Mouse (Mus musculus) gastrocnemius, postnatal 14 days (tissue): Measurements from ENCODE around the gene Tek. TPM values are rescaled to one million over a fixed set of nuclear protein-coding genes. Genes with fewer than 3 reads are reported as not detected.
A peak's percentile ranks its signal among the peaks of the same experiment; 100 is the strongest.

ENCODE experiments used
- DNase-seq: peaks from one replicate; pipeline ENCODE4 v3.0.0; 2021; ENCODE audit warnings: mixed read lengths
- intact Hi-C: fragments of 180-260 bp; cut with DNase I; formaldehyde crosslinking; loops from one replicate; pipeline ENCODE4 v1.15.1; 2025; ENCODE audit warnings: low total_unique reads
- total RNA-seq, 2 experiments: library from RNA; stranded (reverse); gene quantifications; 2 replicates each; pipeline ENCODE4 v1.2.3; 2021

Tek gene
- total RNA-seq, 2 experiments from 2014 or later = 22.5 to 25.3 TPM

DNA sequence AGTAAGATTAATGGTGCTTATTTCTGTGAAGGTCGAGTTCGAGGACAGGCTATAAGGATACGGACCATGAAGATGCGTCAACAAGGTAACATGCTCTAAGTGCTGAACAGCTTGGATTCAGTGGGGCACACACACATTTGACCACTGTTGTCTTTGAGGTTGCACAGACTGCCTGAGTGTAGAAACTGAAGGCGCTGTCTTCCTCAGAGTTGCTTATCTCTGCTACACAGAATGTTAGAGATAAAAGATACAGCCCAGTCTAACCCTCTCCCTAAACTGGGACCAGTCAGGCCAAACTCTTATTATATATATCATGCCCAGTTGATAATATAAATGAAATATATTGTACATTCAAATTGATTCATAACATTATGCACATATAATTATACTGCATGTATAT lies 42.0 kb downstream of the Tek start:
- DNase-seq = no peak
- intact Hi-C loops = no loop called here

DNA sequence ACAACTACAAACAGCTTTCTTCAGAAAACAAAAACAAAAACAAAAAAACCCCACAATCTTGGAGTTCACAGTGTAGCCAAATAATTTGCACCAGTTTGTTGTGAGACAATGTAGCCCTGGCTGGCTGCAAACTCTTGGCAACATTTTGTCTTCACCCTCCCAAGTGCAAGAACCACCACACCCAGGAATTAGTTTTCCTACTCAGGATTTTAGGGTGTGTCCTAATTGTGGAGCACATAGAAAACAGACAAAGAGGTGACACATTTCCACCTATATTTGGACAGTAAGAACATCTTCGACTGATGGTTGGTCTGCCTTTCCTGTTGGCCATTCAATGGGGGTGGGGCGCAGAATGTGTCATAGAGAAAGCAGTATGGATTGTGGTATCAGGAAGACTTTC lies 46.8 kb downstream of the Tek start:
- no peak for DNase-seq
- intact Hi-C loops = no loop called here

DNA sequence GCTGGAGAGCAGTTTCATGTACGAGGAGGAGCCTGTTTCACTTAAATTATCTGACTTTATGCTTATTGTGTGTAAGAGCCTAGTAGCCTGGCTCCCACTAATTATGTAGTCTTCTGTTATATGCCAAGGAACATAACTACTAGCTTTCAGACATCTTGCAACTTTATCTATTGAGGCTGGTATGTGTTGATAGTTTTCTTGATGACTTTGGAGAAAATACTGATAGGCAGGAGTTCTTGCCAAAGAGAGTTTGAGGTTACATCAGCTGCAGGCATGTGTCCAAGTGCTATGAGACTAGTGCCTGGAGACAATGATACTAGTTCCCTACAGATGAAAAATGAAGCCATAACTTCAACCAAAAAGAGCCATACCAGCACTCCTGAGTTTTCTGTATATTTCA lies 64.1 kb downstream of the Tek start:
- peak; percentile 35 for DNase-seq
- intact Hi-C loops = no loop called here

DNA sequence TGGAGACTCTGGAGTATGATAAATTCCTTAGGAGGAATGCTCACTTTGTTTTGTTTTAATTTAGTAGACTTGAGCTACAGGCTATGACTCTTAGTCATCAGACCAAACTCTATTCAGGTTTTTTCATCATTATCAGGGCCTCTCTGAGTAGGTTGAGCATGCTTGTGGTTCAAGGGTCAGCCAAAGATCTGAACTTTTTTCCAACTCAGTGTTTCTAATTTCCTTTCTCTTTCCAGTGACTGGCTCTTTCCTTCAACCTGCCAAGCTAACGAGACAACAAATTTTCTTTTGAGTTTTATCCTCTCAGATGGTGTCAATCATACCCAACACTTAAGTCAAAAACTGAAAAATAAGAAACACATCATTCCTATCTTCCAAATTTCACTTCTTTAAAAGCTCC lies 71.5 kb downstream of the Tek start:
- intact Hi-C loops = no loop called here
- no peak for DNase-seq

DNA sequence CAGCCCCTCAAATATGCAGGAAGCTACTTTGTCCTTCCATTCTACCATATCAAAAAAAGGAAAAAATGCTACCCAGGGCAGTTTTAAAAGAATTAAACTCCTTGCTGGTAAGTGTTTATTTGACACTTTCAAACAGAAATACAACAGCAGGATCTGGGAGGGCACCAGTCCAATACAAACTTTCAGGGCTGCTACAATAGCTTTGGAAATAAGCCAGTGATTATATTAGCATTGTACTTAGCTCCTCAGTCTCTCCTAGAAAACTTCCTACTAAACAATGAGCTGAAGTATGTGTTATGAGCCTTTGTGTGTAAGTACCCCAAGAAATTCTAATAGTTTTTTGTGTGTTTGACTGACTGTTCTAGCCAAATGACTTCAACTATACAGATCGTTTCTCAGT lies 87.8 kb downstream of the Tek start:
- DNase-seq = no peak
- intact Hi-C loops = no loop called here

DNA sequence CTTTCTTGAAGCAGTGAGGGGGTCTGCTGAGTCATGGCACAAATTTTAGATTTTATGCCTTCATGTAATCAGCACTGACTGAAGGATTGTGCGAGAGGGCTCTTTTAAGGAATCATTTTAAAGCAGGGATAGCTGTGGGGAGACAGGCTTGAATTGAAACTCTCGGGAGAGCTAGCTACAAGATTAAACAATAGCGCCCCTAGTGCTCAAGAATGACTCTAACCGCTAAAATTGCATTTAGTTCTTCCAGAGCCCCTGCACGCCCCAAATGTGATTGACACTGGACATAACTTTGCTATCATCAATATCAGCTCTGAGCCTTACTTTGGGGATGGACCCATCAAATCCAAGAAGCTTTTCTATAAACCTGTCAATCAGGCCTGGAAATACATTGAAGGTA lies 88.3 kb downstream of the Tek start:
- no peak for DNase-seq
- intact Hi-C loops = no loop called here

DNA sequence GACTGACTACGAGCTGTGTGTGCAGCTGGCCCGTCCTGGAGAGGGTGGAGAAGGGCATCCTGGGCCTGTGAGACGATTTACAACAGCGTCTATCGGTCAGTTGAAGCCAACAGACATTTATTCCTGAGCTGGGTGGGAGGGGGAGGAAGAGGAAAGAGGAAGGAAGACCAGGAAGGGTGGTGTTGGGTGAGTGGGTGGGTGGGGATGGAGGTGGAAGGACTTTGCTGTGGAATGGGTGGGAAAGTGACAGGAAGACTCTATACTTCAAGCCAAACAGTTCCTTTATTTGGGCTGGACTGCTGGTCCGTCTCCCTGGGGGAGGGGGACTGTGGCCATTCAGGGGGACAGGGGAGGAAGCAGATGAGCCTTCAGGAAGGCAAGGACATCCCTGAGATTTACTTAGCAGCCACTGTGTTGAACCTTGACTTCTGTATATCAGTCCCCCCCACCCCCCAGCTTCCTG lies 90.9 kb downstream of the Tek start:
- DNase-seq = no peak
- intact Hi-C loops = no loop called here

DNA sequence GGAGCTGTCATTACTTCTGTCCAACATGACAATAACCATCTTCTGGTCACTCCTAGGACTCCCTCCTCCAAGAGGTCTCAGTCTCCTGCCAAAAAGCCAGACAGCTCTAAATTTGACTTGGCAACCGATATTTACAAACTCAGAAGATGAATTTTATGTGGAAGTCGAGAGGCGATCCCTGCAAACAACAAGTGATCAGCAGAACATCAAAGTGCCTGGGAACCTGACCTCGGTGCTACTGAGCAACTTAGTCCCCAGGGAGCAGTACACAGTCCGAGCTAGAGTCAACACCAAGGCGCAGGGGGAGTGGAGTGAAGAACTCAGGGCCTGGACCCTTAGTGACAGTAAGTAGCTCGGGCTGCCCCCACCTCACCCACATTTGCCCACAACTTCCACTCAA lies 98.0 kb downstream of the Tek start:
- no peak for DNase-seq
- intact Hi-C loops = no loop called here

DNA sequence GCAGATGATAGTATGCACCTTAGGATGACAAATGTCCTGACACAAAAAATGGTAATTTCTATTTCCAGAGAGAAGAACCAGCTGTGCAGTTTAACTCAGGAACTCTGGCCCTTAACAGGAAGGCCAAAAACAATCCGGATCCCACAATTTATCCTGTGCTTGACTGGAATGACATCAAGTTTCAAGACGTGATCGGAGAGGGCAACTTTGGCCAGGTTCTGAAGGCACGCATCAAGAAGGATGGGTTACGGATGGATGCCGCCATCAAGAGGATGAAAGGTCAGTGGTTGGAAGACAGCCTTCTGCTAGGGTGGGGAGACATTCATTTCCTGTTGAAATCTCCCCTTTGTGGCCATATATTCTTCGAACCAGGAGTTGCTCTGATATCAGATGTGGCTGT lies 114.2 kb downstream of the Tek start:
- intact Hi-C loops = no loop called here
- DNase-seq = no peak

DNA sequence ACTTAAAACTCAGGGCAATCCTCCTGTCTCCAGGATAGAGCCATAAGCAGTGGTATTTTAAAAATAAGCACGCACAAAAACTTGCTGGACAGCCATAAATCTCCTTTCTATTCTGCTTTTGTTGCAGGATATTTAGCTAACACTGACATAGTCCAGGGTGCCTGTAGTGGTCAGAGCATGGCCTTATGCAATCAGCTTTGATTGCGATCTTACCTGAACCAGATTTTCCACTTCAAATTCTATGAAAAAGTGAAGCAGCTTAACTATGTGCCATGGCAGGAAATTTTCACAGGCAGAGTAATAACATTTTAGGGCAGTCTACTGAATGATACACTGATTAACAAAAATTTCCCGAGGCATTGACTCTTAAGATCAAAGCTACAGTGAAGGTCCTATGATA lies 115.2 kb downstream of the Tek start:
- no peak for DNase-seq
- intact Hi-C loops = no loop called here

DNA sequence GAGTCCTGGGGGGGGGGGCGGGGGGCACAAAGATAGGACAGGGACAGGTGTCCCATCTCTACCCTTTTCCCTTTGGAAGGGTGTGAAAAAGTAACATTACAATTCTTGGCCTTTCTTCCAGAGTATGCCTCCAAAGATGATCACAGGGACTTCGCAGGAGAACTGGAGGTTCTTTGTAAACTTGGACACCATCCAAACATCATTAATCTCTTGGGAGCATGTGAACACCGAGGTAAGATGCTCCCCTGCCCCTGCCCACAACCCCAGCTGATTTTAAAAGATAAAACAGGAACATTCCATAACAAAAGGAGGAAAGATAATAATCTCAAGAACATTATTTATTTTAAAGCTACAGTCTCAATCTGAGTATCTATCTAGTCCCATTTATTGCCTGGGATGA lies 116.1 kb downstream of the Tek start:
- intact Hi-C loops = no loop called here
- no peak for DNase-seq

DNA sequence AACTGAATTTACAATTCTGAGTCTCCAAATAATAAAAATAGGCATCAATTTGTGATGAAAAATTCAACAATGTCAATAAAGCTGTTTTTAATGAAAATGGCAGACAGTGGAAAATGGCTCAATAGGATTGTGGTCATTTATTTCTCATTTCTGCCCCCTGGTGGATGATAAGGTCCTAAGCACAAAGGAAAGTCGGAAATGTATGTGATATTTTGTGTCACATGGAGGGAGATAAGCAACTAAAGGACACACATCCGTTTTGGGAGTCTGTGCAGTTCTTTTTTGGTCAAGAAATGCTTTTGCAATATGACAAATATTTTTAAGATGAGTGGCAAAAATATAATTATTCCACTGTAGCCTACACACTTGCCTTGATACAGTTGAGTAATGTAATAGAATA lies 161.7 kb downstream of the Tek start:
- intact Hi-C loops = loop anchor here (5.0 kb wide), 1 partner anchor 233 kb away; no protein-coding TSS in a partner anchor

DNA sequence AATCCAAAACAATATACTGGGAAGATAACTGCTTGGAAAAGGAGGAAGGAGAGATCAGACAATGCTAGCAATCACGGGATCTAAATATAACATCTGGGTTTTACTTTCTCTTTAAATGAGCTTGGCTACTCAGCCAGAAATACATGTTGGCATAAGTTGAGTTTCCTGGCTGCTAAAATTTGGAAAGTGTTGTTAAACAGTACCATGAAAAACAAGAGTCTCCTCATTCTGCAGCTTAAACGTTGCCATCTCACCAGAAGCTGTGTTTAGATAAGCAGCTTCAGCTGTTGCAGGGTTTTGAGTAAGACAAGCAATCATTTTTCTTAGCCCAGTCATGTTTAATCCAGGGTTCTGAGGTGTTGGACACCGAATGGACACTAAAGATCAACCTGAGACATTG lies 162.7 kb downstream of the Tek start:
- no peak for DNase-seq
- intact Hi-C loops = loop anchor here (5.0 kb wide), 1 partner anchor 234 kb away; no protein-coding TSS in a partner anchor

More for the DNA sequence above, 161.7 kb downstream of the Tek start:
- DNase-seq = no peak

Other genes starting within 250 kb of the Tek start
- gene Gm10306, start 182.7 kb upstream of the Tek start, total RNA-seq = not detected
- gene Caap1, start 182.5 kb upstream of the Tek start, total RNA-seq = 1 to 10 TPM; 2.6 to 2.7 TPM
- gene Plaa, start 136.0 kb upstream of the Tek start, total RNA-seq = 10 to 100 TPM; 32.7 to 38.9 TPM
- gene Ift74, start 124.8 kb upstream of the Tek start, total RNA-seq = 1 to 10 TPM; 4.8 to 4.9 TPM
- not detected for gene Lrrc19, start 89.1 kb upstream of the Tek start, total RNA-seq
- under 1 TPM; 0.18 to 0.47 TPM for gene Eqtn, start 189.6 kb downstream of the Tek start, total RNA-seq
- gene Mysm1, start 239.8 kb downstream of the Tek start, total RNA-seq = 1 to 10 TPM; 8.5 to 9.0 TPM